Comparison of ENCODE assay signal across 8 mouse cellular contexts in the genomic region with DNA sequence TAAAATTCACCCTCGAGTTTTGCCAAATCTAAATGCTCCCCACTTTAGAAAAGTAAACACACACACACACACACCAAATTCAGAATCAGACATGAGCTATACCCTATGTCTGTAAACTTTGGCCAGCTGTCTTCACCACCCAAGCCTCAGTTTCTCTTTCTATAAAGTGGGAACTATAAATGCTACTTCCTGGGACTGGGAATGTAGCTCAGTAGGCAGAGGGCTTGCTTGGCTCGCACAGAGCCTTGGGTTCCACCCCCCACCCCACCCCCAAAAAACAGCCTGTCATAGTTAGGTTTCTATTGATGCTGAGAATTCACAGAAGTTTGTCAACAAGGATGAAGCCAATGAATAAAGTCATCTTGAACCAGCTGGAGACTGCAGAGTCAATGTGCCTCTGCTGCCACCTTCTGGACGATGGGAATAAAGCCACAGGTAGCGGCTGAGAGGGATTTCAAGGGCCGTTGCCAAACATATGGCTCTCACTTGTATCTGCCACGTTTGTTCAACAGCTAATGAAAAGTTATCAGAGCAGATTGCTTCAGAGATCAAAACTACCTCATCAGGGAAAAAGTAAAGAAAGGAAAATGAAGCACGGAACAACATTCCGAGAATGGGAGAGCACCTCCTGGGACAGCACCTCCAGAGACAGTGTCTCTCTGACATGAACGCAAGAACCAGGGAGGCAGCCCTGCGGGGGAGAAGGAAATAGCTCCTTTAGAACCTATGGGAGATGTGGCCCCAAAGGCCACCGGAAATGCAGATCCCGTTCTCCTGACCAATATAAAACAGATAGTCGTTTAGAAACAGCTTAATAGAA. TPM values are rescaled to one million over a fixed set of nuclear protein-coding genes. Genes with fewer than 3 reads are reported as not detected.
DNase-seq lines count a peak whose midpoint lies in the region; ATAC-seq lines count a peak whose summit lies in the region.

No protein-coding gene starts in this region.

- no peak overlapping the region for H3K27ac ChIP-seq in forebrain, embryonic 16.5 days (ENCODE audit: low read length)

- H3K9me3 ChIP-seq in forebrain, embryonic 16.5 days (ENCODE audit: control insufficient read depth, low read length), result no peaks in the 10 kb centered on the region

- WGBS in forebrain, embryonic 16.5 days, result 24% methylated on average over 13 of the region's 13 CpGs

- peaks cover 9% of the 10 kb centered on the region; the same call in 1 of the 2 replicates for H3K4me1 ChIP-seq in forebrain, embryonic 16.5 days (replicated peaks; ENCODE audit: control insufficient read depth, insufficient read depth, low read length)

- H3K4me3 ChIP-seq in forebrain, embryonic 16.5 days (replicated peaks; ENCODE audit: low read length), result no peak overlapping the region

- H3K36me3 ChIP-seq in forebrain, embryonic 16.5 days (ENCODE audit: control insufficient read depth, insufficient read depth), result no peaks in the 10 kb centered on the region

- no peak overlapping the region for H3K9ac ChIP-seq in forebrain, embryonic 16.5 days (replicated peaks; ENCODE audit: low read depth, low read length)

- ATAC-seq in cerebellum, adult (ENCODE audit: insufficient number of reproducible peaks, low FRiP score, low TSS enrichment), result peak; percentile 52; the same call in 1 of the 2 replicates
- peak; percentile 73 for ATAC-seq in forebrain, embryonic 16.5 days
- peak; percentile 83 to 85 for ATAC-seq in hematopoietic stem cell, adult 5-6 weeks (replicated peaks in 1 of 2; ENCODE audit: insufficient read depth in 1 of 2, low FRiP score in 2 of 2, low TSS enrichment in 1 of 2, low read depth in 1 of 2, poor library complexity in 2 of 2, severe bottlenecking in 2 of 2)

- no peaks in the 10 kb centered on the region for H3K27me3 ChIP-seq in forebrain, embryonic 16.5 days (replicated peaks; ENCODE audit: control insufficient read depth, insufficient read depth, low read length)

- peak; percentile 36 for DNase-seq in MEL-GATA-1-ER (ENCODE audit: extremely low read depth, low read depth)
- DNase-seq in layer of hippocampus, adult 9-11 months, result peak; percentile 73
- peak; percentile 91 for DNase-seq in lung, postnatal 10 days
- peak; percentile 81 for DNase-seq in right cerebral cortex, adult 18-20 months
- DNase-seq in urinary bladder, postnatal 14 days (ENCODE audit: low spot score), result peak; percentile 86

- no peak overlapping the region for H3K4me2 ChIP-seq in forebrain, embryonic 16.5 days (ENCODE audit: low read length)

RNA-seq across cellular contexts. Expression of a gene that starts 42.3 kb away (rescaled TPM):
- polyA plus RNA-seq in forebrain, embryonic 16.5 days (2015; fragmentation: Nextera tagmentation; extraction: Ambion mirVana), result 49.8 and 57.3 TPM in 2 replicates
- 96.2 and 141 TPM in 2 replicates for total RNA-seq in hematopoietic stem cell, adult 5-6 weeks (2017)

Comparison
In these comparisons a context has a peak if more than half of its experiments do, and no peak if none do; other contexts are left out.
1. DNase-seq: peak in every context shown above with its lines; median percentile 91 in lung, postnatal 10 days; 86 in urinary bladder, postnatal 14 days; 81 in right cerebral cortex, adult 18-20 months; 73 in layer of hippocampus, adult 9-11 months; 36 in MEL-GATA-1-ER.